In the genomic region with DNA sequence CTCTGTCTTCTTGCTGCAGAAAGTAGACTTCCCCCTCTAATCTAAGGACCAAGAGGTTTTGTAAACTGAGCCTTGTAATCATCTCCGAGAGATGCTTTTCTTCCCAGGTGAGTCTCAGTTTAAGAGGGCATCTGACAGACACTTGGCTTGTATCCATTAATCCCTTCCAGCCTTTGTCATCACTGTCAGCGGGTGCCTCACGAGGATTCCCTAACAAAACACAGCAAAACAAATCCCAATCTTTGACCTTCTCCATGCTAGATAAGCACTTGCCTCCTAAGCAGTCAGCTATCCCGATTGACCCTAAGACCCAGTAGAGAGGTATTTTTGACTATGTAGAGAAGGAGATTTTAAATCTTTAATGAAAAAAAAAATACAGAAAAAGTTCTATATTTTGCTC, we compare ENCODE assay signal across 27 mouse cellular contexts. TPM values are rescaled to one million over a fixed set of nuclear protein-coding genes. Genes with fewer than 3 reads are reported as not detected.
DNase-seq lines count a peak whose midpoint lies in the region; ATAC-seq and TF ChIP-seq lines count a peak whose summit lies in the region.
"Had no signal": no experiment of that assay in that cellular context is flagged by ENCODE, and none has a peak within 500 bp of the region (broad histone marks: within the 10 kb centered on the region; RNA-seq: fewer than 3 reads in every experiment).

No protein-coding gene starts in this region.

- intact Hi-C loops in heart, adult 2 months (cut with DNase I) = no loop called here
- intact Hi-C loops in left cerebral cortex, postnatal 14 days (cut with DNase I) = no loop called here

- DNase-seq in heart, adult 11 months = peak; percentile 66
- no peak for DNase-seq in heart, adult 2 months
- DNase-seq in lung, postnatal 0 days (ENCODE audit: low spot score) = no peak
- no peak for DNase-seq in lung, postnatal 36 days
- DNase-seq in left cerebral cortex, postnatal 14 days (ENCODE audit: low spot score in 2 of 2) = no peak
- DNase-seq: adrenal gland, adult 8-10 months; adrenal gland, postnatal 14 days; adrenal gland, postnatal 36 days; B cell, adult 2 months; cerebellum, adult 11-12 months; cerebellum, adult 2 months; cerebellum, adult 9-10 months; cerebellum, postnatal 25 days; forebrain, postnatal 0 days had no signal

- H3K36me3 ChIP-seq in heart, adult 2 months (ENCODE audit: control insufficient read depth, insufficient read depth, low read length) = no peaks in the 10 kb centered on the region
- H3K36me3 ChIP-seq in lung, postnatal 0 days (ENCODE audit: insufficient read depth, low read length) = no peaks in the 10 kb centered on the region
- H3K36me3 ChIP-seq: embryonic facial prominence, embryonic 10.5 days; embryonic facial prominence, embryonic 12.5 days; forebrain, embryonic 10.5 days; forebrain, embryonic 15.5 days; G1E had no signal

- no peaks in the 10 kb centered on the region for H3K4me1 ChIP-seq in heart, adult 2 months (ENCODE audit: control insufficient read depth, insufficient read depth, low read length)
- H3K4me1 ChIP-seq in lung, postnatal 0 days (ENCODE audit: insufficient read depth, low read depth, low read length) = no peaks in the 10 kb centered on the region
- peaks cover 3% of the 10 kb centered on the region; the same call in 1 of the 2 replicates for H3K4me1 ChIP-seq in embryonic fibroblast, embryonic 13.5 days (ENCODE audit: control insufficient read depth, insufficient read depth, low read length)
- H3K4me1 ChIP-seq: embryonic facial prominence, embryonic 12.5 days; forebrain, embryonic 13.5 days; forebrain, embryonic 15.5 days had no signal

- no peaks in the 10 kb centered on the region for H3K27me3 ChIP-seq in heart, adult 2 months (ENCODE audit: control insufficient read depth, insufficient read depth, low read length)
- H3K27me3 ChIP-seq in lung, postnatal 0 days (replicated peaks; ENCODE audit: insufficient read depth, low read length) = no peaks in the 10 kb centered on the region
- H3K27me3 ChIP-seq: CH12.LX; embryonic facial prominence, embryonic 12.5 days; forebrain, embryonic 13.5 days; forebrain, embryonic 15.5 days; Patski had no signal

- no peak for ATAC-seq in lung, postnatal 0 days
- ATAC-seq: activated CD4-positive, CD25-positive, alpha-beta regulatory T cell, adult 4 months; CD4-positive, CD25-positive, alpha-beta regulatory T cell, adult 4 months; forebrain, embryonic 13.5 days; forebrain, embryonic 15.5 days; forebrain, postnatal 0 days had no signal

- no peak for TF ChIP-seq CTCF in heart, adult 2 months (IDR thresholded peaks at IDR 0.05)
- no peak for TF ChIP-seq CTCF in lung, postnatal 0 days (IDR thresholded peaks at IDR 0.05)
- TF ChIP-seq CTCF in embryonic fibroblast, embryonic 13.5 days (IDR thresholded peaks at IDR 0.05; ENCODE audit: borderline replicate concordance, insufficient read depth, low read length) = no peak

- H3K4me3 ChIP-seq in heart, adult 2 months = no peak overlapping the region
- no peak overlapping the region for H3K4me3 ChIP-seq in lung, postnatal 0 days (ENCODE audit: low read depth, low read length)
- no peak overlapping the region for H3K4me3 ChIP-seq in embryonic fibroblast, embryonic 13.5 days (ENCODE audit: insufficient read depth, low read length)
- H3K4me3 ChIP-seq: embryonic facial prominence, embryonic 10.5 days; embryonic facial prominence, embryonic 12.5 days; erythroblast, embryonic 14.5 days; forebrain, embryonic 10.5 days; forebrain, embryonic 13.5 days; forebrain, embryonic 15.5 days had no signal

- TF ChIP-seq EP300 in heart, adult 2 months (IDR thresholded peaks at IDR 0.05; ENCODE audit: insufficient read depth, low read depth, low read length) = no peak
- no peak for TF ChIP-seq EP300 in lung, postnatal 0 days (IDR thresholded peaks at IDR 0.05)

- H3K9ac ChIP-seq in heart, adult 2 months (ENCODE audit: low read depth, low read length) = no peak overlapping the region
- no peak overlapping the region for H3K9ac ChIP-seq in lung, postnatal 0 days (replicated peaks; ENCODE audit: low read depth)
- H3K9ac ChIP-seq: embryonic facial prominence, embryonic 12.5 days; forebrain, embryonic 13.5 days; forebrain, embryonic 15.5 days; forebrain, postnatal 0 days had no signal

- H3K4me2 ChIP-seq in lung, postnatal 0 days (replicated peaks; ENCODE audit: low read depth, low read length) = no peak overlapping the region
- H3K4me2 ChIP-seq: embryonic facial prominence, embryonic 12.5 days; forebrain, embryonic 13.5 days; forebrain, embryonic 15.5 days had no signal

- 54% methylated on average over 4 of the region's 4 CpGs for WGBS in heart, adult 2 months
- 31% methylated on average over 4 of the region's 4 CpGs for WGBS in lung, postnatal 0 days

- no peak overlapping the region for H3K27ac ChIP-seq in heart, adult 2 months
- H3K27ac ChIP-seq in lung, postnatal 0 days (ENCODE audit: low read length) = peak overlapping the region; percentile 34; the same call in 1 of the 2 replicates
- H3K27ac ChIP-seq in embryonic fibroblast, embryonic 13.5 days (ENCODE audit: insufficient read depth, low read length) = peak overlapping the region; percentile 68
- H3K27ac ChIP-seq: embryonic facial prominence, embryonic 10.5 days; embryonic facial prominence, embryonic 12.5 days; forebrain, embryonic 13.5 days; forebrain, embryonic 15.5 days had no signal

- no peak for TF ChIP-seq POLR2A in heart, adult 2 months (IDR thresholded peaks at IDR 0.05; ENCODE audit: insufficient read depth, low read depth, low read length)
- TF ChIP-seq POLR2A in embryonic fibroblast, embryonic 13.5 days (IDR thresholded peaks at IDR 0.05; ENCODE audit: low read depth, low read length) = no peak

- no peaks in the 10 kb centered on the region for H3K9me3 ChIP-seq in lung, postnatal 0 days (ENCODE audit: low read length)
- H3K9me3 ChIP-seq: embryonic facial prominence, embryonic 10.5 days; embryonic facial prominence, embryonic 12.5 days; forebrain, embryonic 10.5 days; forebrain, embryonic 13.5 days; forebrain, embryonic 15.5 days; G1E had no signal

- H3K79me2 ChIP-seq in heart, adult 2 months (replicated peaks; ENCODE audit: control insufficient read depth, insufficient read depth, low read length) = no peaks in the 10 kb centered on the region

RNA-seq across cellular contexts. Expression of a gene that starts 7.9 kb away (rescaled TPM):
- under 1 TPM; 0.05 to 0.16 TPM for total RNA-seq in heart, adult 2 months (2021)
- 0.06 and 0.14 TPM in 2 replicates for polyA plus RNA-seq in heart, adult 2 months (2012; rRNA removed)
- 4.5 and 5.7 TPM in 2 replicates for polyA plus RNA-seq in lung, postnatal 0 days (2015; fragmentation: Nextera tagmentation; extraction: Ambion mirVana)
- polyA plus RNA-seq in embryonic fibroblast, embryonic 13.5 days (2011; ENCODE audit: insufficient read length, low read depth, missing spikeins) = 0.50 and 0.74 TPM in 2 replicates
- total RNA-seq in left cerebral cortex, postnatal 14 days (2021) = under 1 TPM; 0.59 to 0.62 TPM
- total RNA-seq: adrenal gland, adult 18-20 months; CH12.LX had no signal
- polyA plus RNA-seq: erythroblast, embryonic 14.5 days; G1E had no signal

RNA-seq across cellular contexts. Expression of a gene that starts 44.7 kb away (rescaled TPM):
- total RNA-seq in heart, adult 2 months (2021) = 10 to 100 TPM; 10.9 to 11.1 TPM
- polyA plus RNA-seq in heart, adult 2 months (2012; rRNA removed) = 4.7 and 7.4 TPM in 2 replicates
- 18.5 and 19.8 TPM in 2 replicates for polyA plus RNA-seq in lung, postnatal 0 days (2015; fragmentation: Nextera tagmentation; extraction: Ambion mirVana)
- 18.3 and 19.3 TPM in 2 replicates for polyA plus RNA-seq in embryonic fibroblast, embryonic 13.5 days (2011; ENCODE audit: insufficient read length, low read depth, missing spikeins)
- total RNA-seq in left cerebral cortex, postnatal 14 days (2021) = 10 to 100 TPM; 22.3 to 23.0 TPM
